Mouse (Mus musculus) thymus, postnatal 10 days (tissue): ENCODE data around the gene Atl1.

Experiments used
- DNase-seq, 2 experiments: peaks; one replicate each; pipeline ENCODE4 v3.0.0; 2021; ENCODE audit warnings: low spot score in 2 of 2

Gene Atl1

DNA sequence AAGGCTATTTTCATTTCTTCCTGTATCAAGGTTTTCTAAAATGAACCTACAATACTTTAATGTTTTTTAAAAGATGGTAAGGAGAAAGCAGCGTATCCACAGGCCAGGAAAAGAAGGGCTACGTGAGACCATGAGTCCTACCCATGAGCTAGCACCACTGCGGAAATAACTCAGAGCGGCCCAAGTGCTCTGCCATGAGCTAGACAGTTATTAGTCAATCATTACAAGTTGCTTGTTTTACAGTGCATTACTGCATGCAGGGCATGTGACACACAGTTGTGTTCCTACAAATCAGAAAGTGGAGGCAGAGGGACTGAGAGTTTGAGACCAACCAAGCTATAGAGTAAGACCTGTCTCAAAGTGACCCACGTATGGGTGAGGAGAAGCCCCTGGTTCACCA lies 8.4 kb upstream of the Atl1 start:
- no peak for DNase-seq

DNA sequence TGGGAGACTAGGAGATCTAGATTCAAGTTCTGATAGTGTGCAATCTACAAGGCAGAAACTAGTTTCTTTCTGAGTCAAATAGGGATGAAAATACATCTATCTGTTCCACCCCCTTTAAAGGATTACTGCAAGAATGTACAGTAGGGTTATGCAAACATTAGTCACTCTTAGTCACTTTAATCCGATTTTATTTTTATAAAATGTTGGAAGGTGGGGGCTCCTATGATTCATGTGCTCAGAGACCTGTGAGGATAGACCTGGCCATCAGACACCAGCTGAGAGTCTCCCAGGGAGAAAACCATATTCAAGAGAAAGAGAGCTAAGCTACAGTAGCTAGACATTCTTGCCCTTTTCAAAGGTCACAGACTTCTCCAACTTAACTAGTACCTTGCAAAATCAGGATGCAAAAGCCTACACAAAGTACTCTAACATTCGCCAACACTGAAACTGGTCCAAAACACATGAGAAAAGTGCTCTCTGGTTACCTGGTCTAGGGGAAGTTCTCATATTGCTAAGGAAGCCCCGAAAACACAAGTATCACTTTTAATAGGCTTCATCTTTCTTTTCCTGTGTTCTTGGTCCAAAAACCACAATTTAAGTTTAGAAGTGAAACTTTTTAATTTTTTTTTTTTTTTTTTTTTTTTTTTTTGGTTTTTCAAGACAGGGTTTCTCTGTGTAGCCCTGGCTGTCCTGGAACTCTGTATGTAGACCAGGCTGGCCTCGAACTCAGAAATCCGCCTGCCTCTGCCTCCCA lies 7.1 kb upstream of the Atl1 start:
- no peak for DNase-seq

DNA sequence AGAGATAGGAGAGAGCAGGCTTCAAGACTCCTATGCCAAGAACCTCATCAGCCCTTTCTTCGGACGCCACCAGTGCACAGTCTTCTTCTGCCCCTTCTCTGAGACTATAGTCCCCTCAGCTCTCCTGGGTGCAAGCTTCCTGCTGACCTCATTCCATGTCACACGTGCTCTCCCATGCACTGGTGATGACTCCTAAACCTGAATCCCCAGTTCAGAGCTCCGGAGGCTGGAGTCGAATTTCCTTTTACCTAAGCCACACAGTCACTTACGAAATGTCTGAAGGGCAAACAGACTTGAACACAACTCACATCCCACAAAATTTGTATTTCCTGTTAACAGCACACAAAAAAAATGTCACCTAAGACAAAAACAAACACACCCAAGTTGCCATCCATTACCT lies 4.6 kb upstream of the Atl1 start:
- DNase-seq = no peak

DNA sequence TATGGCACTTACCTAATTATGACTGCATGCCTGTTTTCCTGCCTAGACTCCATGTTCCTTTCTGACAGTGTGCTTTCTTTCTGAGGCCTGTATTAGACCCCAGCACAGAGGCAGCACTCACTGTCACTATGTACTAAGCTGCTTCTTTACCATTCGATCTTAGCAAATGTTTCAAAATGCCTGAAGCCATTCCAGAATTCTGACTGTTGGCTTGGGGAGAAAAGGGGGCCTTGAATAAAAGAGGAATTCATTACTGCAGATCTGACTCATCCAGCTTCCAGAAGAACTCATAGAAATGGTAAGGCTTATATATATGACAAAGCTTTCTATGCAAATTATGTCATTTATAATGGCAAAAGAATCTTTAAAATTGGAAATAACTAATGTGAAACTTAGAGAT lies 4.1 kb upstream of the Atl1 start:
- no peak for DNase-seq

DNA sequence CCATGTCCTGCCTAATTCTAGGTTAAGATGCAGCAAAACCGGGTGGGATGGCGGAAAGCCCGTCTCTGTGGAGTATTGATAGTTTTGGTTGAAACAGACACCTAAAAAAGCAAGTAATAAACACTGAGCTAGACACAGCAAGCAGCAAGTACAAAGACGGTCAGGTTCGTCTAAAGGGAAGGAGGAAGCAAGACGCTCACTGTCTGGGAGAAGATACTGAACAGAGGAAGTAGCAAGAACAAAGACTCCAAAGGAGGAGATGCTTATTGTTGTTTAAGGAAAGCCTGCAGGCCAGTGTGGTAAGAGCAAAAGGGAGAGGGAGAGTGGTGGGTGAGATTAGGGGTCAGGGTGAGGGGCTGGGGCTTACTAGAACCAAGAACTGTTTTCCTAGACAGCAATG lies 2.4 kb upstream of the Atl1 start:
- no peak for DNase-seq

DNA sequence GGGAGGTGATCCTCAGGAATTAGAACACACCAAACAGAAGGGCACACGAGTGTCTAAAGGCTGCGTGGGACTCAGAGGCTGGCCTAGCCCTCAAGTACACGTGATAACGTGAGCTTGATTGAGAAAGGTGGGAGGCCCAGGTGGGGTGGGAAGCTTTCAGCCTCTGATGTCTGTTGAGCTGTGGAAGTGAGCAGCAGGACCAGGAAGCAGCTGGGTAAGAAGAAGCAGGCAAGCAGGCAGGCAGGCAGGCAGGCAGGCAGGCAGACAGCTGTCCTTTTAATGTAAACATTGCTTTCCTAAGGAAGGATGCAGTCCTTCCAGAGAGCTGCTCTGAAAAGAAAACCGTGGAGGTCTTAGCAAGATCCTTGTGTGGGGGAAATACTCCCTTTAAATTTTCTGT lies 1.9 kb upstream of the Atl1 start:
- no peak for DNase-seq

DNA sequence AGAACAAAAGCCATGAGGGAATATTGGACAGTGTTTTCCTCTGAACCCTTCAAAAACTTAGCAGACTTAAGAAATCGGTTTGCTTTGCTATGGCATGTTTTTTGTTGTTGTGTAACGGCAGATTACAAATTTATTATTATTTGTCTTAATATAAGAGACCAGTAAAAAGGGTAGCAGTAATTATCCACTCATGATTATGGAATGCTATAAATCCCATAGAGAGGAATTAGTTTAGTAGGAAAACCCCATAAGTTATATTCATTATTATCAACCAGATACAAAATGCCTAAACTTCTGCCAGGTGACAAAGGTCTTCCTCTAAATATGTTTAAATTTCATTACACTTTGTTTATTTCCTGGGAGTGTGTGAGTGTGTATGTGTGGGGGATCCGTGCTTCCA lies 693 bp upstream of the Atl1 start:
- no peak for DNase-seq

DNA sequence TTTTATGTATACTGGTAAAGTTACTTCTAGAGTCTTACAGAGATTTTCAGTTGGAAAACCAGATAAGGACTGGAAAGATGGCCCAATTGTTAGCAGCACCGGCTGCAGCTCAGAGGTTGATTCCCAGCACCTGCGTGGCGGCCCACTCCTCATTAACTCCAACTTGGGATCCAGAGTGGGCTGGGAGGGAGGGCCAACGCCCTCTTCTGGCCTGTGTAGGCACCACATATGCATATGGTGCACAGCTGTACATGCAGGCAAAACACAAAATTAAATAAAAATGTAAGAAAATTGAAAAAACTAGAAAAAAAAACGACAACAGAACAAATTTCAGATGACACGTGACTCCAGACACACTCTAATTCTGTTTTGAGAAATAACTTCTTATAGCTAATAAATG lies 1.5 kb downstream of the Atl1 start:
- DNase-seq = no peak

DNA sequence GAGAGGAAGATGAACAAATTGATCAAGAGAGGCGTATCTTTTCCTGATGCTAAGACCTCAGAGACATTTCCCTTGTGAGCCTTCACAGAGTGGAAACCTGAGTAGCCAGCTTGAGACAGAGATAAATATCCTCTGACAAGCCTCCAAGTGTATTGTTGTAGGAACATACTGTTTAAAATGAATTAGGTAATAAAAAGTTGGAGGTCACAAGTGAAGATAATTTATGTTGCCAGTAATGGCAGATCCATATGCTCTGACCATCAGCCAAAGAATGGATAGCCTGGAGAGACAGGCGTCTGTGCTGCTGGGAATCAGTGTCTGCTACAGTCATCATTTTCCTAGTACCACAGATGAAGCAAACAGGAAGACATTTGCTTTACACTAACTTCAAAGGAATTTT lies 2.6 kb downstream of the Atl1 start:
- no peak for DNase-seq

DNA sequence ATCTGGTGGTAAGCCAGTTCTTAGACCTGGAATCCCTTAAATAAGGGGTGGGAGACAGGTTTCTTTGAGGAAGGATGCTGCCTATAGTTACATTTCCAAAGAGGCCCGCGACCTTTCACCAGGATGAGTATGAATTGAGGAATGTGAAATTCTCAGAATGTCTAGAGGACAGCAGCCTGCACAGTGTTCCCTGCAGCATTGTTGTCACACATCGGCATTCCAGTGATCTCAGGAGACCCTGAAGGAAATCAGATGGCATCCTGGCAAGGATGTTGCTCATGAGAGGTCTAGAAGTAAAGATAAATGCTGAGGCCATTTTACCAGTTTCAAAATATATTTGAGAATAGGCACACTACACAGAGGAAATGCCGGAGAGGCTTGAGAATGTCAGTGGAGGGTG lies 5.7 kb downstream of the Atl1 start:
- no peak for DNase-seq

DNA sequence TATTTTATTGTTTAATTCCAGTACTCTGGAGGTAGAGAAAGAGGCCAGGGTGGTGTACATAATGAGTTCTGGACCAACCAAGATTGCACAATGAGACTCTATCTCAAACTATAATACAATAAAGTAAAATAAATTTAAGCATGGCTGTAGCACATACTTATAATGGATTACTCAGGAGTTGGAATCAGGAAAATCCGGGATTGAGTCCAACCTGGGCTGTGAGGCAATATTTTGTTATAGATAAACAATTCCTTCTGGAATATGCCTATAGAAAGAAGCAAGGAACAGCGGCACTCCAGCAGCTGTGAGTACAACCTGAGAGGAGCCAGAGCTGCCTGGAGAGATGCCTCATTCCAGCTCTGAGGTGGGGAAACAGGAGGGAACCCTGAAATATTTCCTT lies 12.6 kb downstream of the Atl1 start:
- no peak for DNase-seq

DNA sequence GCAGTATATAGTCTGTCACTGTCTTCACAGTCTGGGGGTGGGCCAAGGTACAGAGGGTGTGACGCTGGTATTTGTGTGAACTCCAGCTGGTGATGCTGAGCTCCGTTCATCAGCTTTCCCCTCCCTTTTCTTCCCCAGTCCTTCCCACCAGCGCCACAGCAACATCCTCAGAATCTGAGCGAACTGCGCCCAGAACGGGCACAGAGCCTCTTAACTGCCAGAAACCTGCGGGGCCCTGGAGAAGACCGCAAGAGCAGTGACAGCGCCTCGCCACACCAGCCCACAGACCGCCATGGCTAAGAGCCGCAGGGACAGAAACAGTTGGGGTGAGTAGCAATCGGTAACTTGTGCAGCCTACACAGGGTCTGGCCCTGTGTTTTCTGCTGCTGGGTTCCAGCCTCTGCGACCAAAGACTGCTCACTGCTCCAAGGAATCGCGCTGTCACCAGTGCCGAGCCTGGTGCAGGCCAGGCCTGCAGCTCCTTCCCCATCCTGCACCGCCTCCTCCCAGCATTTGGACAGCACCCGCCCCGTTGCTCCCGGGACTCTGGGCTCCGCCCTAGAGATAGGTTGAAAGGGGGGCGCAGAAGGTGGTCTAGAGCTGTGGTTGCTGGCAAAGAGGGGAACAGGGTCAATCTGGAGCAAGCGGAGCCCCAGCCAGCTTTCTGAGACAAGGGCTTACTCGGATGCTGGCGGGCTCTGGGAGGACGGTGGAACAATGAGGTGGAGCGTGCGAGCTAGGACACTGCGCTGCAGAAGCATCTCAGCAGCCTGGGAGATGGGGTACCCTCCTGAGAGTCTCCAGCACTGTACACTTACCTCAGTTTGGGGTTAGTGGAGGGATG lies 15.5 kb downstream of the Atl1 start:
- no peak for DNase-seq

DNA sequence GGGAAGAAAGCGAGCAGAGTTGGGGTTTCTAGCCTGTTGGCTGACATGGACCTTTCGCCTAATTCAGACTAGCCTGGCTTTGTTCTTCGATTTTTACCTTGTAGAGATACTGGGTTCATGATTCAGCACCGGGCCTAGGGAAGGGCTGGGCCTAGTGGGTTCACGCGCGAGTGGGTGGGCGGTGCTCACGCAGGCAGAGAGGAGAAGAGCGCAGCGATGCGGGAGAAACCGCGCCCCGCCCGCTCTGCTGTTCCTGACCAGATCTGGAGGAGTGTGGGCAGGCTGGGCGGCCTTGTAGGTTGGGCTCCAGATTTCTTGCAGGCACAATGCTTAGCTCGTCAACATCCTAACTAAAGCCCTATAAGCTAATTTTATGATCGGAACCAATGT lies 16.1 kb downstream of the Atl1 start:
- DNase-seq = no peak

DNA sequence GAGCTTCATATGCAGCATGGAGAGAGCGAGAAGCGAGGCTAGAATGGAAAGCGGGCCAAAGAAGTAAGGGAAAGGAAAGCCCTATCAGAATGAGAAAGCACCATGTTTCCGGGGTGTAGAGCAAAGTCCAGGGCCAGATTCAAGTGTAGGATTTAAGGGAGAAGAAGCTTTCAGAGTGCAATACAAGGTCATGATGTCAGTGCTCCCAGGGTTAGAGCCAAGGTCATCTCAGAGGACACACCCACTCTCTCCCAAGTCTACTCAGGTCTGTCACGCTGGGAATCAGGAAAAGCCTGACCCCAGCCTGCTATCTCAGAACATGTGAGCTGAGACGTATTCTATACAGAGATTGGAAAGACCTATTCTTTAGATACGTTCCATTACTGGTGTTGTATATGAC lies 19.5 kb downstream of the Atl1 start:
- DNase-seq = no peak

DNA sequence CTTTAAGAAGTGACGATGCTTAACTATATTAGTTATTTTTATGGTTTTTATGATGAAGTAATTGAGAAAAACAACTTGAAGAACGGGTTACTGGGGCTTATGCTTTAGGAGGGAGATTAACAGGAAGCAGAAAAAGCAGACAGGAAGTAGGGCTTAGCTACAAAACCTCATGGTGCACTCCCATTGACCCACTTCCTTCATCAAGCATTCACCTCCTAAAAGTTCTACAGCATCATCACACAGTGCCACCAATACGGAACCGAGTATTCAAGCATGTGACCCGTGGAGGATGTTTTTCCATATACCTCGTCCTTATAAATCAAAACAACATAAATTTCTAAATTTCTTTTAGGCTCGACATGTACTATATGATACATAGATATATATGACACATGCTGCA lies 20.3 kb downstream of the Atl1 start:
- no peak for DNase-seq

DNA sequence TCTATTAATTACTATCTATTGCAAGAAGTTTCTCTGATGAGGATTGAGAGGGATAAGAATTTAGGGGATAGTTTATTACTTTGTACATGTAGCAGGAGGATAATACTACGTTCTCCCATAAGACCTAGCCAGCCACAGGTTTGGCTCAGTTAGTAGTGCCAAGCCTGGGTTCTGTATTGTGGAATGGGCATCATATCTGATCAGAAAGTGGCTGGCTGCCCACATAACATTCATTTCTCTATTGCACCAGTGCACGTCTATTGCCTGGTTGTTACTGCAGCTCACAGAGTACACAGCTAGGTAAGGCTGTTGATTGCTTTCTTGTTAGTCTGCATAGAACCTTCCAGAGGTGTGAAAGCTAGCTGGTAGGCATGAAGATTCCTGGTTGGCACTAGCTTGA lies 25.5 kb downstream of the Atl1 start:
- DNase-seq = no peak

DNA sequence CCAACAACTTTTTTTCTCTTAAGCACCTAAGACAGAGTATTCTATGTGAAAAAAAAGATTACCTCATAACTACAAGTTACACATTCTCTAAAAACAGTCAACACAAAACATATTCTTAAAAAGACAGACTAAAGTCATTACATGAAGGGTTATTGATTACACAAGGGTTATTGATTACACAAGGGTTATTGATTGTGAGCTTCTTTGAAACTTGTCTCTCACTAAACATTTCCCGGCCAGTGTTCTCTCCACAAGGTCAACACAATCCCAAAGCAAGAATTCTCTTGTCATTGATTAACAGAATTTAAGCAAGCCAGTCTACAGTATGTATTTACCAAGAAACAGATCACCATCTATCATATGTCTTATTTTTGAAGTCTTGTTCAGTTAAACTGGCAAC lies 29.7 kb downstream of the Atl1 start:
- no peak for DNase-seq

DNA sequence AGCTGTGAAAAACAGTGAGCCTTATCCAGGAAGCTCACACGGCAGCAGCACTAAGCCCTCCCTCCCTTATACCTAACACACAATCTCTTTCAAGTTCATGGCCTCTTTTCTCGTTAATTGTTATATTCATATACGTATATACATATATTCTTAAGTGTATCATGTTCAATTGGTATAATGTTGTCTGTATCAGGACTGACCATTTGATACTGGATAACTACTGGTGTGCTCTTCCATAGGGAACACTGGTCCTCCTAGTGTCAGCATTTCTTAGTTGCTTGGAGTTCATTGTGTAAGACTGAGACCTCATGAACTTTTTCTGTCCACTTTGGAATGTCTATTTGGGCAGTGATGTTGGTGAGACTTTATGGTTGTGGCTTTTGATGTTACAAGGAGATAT lies 30.7 kb downstream of the Atl1 start:
- DNase-seq = no peak

DNA sequence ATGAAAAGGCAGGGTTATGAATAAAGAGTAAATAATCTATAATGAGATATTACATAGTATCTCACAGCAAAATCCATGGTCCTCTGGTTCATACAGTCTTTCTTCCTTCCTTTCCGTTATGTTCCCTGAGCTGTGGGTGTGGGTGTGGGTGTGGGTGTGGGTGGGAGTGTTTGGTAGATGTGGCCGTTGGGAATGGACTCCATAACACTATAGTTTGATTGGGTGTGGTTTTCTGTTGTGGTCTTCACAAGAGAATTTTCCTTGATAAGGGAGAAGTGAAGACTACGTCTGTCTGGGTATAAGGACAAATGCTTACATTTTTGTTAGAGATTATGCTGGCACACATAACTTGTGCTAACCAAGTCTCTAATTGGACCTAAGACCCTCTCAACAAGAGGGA lies 31.2 kb downstream of the Atl1 start:
- no peak for DNase-seq

DNA sequence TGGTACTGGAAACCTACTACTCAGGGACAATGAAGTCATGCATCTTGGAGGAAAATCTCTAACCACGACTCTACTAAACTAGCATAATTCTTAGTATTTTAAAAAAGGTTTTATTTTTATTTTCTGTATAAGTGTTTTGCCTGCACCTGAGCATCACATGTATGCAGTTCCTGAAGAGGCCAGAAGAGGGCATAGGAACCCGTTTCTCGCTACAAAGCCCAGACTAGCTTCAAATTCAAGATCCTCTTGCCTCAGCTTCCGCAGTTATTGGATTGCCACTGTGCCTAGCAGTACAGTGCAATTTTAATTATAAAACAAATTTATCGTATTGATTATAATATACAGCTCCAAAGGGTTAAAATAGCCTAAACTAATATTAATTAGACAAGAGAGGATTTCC lies 31.6 kb downstream of the Atl1 start:
- peak; percentile 8 to 43 for DNase-seq

DNA sequence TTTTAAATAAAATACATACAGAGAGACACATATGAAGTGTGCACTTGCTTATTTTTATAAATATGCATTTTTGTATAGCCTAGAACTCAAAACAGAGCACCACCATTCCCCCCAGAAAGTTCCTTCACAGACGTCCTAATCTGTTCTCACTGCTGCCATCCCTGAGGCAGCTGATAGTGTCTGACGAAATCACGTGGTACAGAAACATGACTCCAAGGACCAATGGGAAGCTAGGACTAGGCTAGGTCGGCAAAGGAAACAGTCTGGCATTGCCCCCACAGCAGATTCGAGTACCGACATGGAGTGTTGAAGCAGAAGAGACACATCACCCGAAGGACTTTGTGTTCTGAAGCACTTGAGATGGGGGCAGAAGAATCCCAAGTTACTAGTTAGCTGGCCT lies 34.3 kb downstream of the Atl1 start:
- DNase-seq = peak in 1 of 2 experiments; percentile 7

DNA sequence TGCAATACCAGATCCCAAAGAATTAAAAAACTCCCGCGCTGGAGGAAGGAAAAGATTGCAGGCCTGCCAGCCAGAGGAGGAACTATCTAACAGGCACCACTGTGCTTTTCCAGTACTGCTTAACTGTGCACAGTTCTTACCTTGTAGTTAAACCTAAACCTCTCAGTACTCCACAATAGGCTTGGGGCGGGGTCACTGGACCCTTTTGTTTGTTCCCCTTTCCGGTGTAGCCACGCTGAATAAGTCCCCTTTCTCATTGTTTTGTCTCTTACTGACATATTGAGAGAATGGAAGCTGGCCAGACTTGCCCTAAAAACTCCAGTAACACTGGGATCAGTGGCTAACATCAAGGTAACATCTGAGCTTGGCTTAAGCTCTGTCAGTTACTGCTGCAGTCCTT lies 45.3 kb downstream of the Atl1 start:
- no peak for DNase-seq

DNA sequence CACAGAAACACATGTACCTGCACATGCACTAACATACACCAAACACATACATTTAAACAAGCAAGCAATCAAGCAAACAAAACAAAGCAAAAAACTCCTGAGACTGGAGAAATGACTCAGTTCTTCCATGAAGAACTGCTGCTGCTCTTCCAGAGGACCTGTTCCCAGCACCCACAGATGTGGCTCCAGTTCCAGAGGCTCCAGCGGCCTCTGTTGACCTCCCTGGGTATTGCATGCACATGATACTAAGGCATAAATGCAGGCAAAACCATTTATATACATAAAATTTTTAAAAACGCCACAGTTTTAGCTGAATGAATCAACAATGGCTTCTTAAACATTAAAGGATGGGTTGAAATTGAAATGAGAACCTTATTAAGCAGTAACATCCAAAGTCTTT lies 46.9 kb downstream of the Atl1 start:
- DNase-seq = no peak
